Mouse (Mus musculus) stomach, postnatal 0 days (tissue): ENCODE measurements around the gene Gabra3. TPM values are rescaled to one million over a fixed set of nuclear protein-coding genes. Genes with fewer than 3 reads are reported as not detected.

ENCODE experiments used
- ATAC-seq: fragments of 200-750 bp; cut with Nextera tagmentation; 2 replicates; pipeline ENCODE4 v1.8.0; 2017; ENCODE audit not compliant: low FRiP score, low TSS enrichment
- DNase-seq: peaks from one replicate; pipeline ENCODE4 v3.0.0-alpha.2; 2016; ENCODE audit warnings: low spot score
- H3K27ac ChIP-seq: fragments of 300-500 bp; sonication (generic); replicated peaks from 2 replicates; pipeline ENCODE4 v1.5.1; 2014; ENCODE audit warnings: mild to moderate bottlenecking, control low read depth
- H3K27me3 ChIP-seq: fragments of 300-500 bp; sonication (generic); 2 replicates; pipeline ENCODE4 v1.6.1; 2014; ENCODE audit warnings: low read length; ENCODE audit not compliant: control insufficient read depth, insufficient read depth
- H3K36me3 ChIP-seq: fragments of 300-500 bp; sonication (generic); 2 replicates; pipeline ENCODE4 v1.6.1; 2014; ENCODE audit warnings: low read length, mixed read lengths; ENCODE audit not compliant: control insufficient read depth, insufficient read depth
- H3K4me1 ChIP-seq: fragments of 300-500 bp; sonication (generic); replicated peaks from 2 replicates; pipeline ENCODE4 v1.6.1; 2014; ENCODE audit warnings: antibody characterized with exemption; ENCODE audit not compliant: control insufficient read depth, insufficient read depth
- H3K4me2 ChIP-seq: fragments of 300-500 bp; sonication (generic); replicated peaks from 2 replicates; pipeline ENCODE4 v1.6.1; 2014; ENCODE audit warnings: low read depth, mild to moderate bottlenecking, control low read depth, moderate library complexity
- H3K4me3 ChIP-seq: fragments of 300-500 bp; sonication (generic); 2 replicates; pipeline ENCODE4 v1.5.1; 2014; ENCODE audit warnings: low read depth, low read length, control low read depth
- H3K9ac ChIP-seq: fragments of 300-500 bp; sonication (generic); 2 replicates; pipeline ENCODE4 v1.6.1; 2014; ENCODE audit warnings: mild to moderate bottlenecking, low read length, control low read depth, mixed read lengths
- H3K9me3 ChIP-seq: fragments of 300-500 bp; sonication (generic); 2 replicates; pipeline ENCODE4 v1.6.1; 2016; ENCODE audit warnings: low read length; ENCODE audit not compliant: control insufficient read depth
- CTCF ChIP-seq: IDR thresholded peaks from 2 replicates; pipeline ENCODE4 v1.5.1; 2016; ENCODE audit warnings: antibody characterized with exemption, low read depth, mild to moderate bottlenecking, moderate library complexity
- EP300 ChIP-seq: optimal IDR thresholded peaks from 2 replicates; pipeline ENCODE3; 2016; ENCODE audit warnings: antibody characterized with exemption
- WGBS: fragments of 180-500 bp; shearing (Covaris S2); extraction: QIAGEN DNeasy Blood & Tissue Kit; methylation state at CpG from one replicate; pipeline ENCODE4 v1.1.7; 2014; 5-methylcytosine and 5-hydroxymethylcytosine counted together
- polyA plus RNA-seq: library from polyadenylated mRNA; unstranded; fragments of >200 nt; fragmentation: Nextera tagmentation; extraction: Ambion mirVana; gene quantifications from 2 replicates; pipeline ENCODE4 v1.2.1, GENCODE M21; 2015

The Gabra3 gene
- polyA plus RNA-seq, result 0.51 and 0.68 TPM in 2 replicates

DNA sequence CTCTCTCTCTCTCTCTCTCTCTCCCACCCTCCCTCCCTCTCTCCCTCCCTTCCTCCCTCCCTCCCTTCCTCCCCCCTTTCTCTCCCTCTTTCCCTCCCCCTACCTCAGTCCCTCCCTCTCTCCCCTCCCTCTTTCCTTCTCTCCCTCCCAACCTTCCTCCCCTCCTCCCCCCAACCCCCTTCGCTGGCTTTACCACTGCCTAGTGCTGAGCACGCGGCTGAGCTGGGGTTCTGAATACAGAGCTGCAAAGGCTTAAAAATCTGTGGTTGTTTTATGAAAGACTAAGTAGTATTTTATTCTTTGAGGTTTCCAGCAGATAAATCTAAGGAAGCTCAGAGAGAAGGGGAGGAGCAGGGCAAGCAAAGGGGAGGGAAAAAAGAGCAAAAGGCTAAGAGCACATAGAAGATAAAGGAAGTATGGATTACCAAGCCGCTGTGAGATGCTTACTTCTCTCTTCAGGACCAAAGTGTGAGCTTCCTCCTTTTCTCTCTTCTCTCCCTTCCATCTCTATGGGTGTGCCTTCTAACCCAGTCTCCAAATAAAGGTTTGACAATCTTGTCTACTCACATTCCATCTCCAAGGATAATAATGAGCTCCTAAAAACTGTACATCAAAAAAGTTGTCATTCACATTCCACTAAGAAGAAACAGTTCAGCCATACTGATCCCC, at the start of gene Gabra3:
TSS of gene Gabra3 (minus strand) at position 619 of the 669 bp plus-strand sequence.
- DNase-seq (no peak), ATAC-seq (no peak)
- Histone ChIP-seq H3K36me3 (no peaks in the 10 kb centered on the region), H3K27me3 (no peaks in the 10 kb centered on the region), H3K9ac (no peak within 1 kb of the TSS), H3K4me1 (no peaks in the 10 kb centered on the region), H3K9me3 (no peaks in the 10 kb centered on the region), H3K27ac (no peak within 1 kb of the TSS), H3K4me2 (peak within 1 kb of the TSS; percentile 36), H3K4me3 (peak within 1 kb of the TSS; percentile 15)
- no peak for TF ChIP-seq CTCF
- no peak for TF ChIP-seq EP300
- WGBS, result 21% methylated on average over 3 of the region's 4 CpGs

DNA sequence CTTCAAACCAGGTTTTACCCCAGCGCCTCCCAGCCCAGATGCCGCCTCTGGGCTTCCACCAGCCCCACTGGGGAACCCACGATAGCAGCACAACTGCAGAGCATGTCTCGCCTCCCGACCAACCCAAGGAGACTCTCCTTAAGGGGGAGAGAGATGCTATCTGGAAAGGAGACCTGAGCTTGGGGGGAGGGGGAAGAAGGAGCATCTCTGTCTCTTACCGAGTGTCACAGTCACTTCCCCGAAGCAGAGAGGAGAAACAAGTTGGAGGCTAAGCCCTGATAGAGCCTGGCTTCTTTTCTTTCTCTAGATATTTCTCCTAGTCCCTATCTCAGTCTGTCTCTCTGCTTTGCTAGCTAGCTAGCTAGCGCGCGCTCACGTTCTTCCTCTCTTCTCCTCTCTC, 859 bp downstream of the Gabra3 start:
- DNase-seq, result no peak
- no peak overlapping the region for H3K27ac ChIP-seq
- H3K4me1 ChIP-seq, result no peaks in the 10 kb centered on the region
- H3K9ac ChIP-seq, result no peak overlapping the region
- no peak for ATAC-seq
- peak overlapping the region; percentile 36 for H3K4me2 ChIP-seq
- H3K27me3 ChIP-seq, result no peaks in the 10 kb centered on the region
- H3K9me3 ChIP-seq, result no peaks in the 10 kb centered on the region
- no peaks in the 10 kb centered on the region for H3K36me3 ChIP-seq
- no peak for TF ChIP-seq EP300
- TF ChIP-seq CTCF, result no peak
- H3K4me3 ChIP-seq, result peak overlapping the region; percentile 15
- WGBS, result 11% methylated on average over 10 of the region's 11 CpGs

DNA sequence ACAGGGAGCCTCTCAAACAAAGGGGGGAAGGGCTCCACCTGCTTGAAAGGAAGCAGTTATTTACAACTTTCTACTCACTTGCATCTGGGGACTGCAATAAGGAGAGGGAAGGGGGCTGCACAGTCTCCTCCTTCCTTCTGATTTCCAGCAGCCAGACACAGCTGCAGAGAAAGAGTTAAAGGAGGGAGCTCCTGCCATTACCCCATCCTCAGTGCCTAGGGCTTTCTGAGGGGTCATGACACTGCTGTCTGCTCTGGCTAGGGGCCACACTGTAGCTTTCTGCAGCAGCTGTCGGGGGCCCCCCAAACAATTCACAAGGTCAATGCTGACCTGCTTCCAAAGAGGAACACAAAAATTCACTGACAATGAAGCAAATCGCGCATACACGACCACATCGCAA, 1.3 kb downstream of the Gabra3 start:
- ATAC-seq (no peak), DNase-seq (no peak)
- H3K27ac ChIP-seq, result no peak overlapping the region
- no peaks in the 10 kb centered on the region for H3K36me3 ChIP-seq
- H3K27me3 ChIP-seq, result no peaks in the 10 kb centered on the region
- WGBS, result 17% methylated on average over 4 of the region's 5 CpGs
- no peaks in the 10 kb centered on the region for H3K9me3 ChIP-seq
- no peak overlapping the region for H3K9ac ChIP-seq
- H3K4me1 ChIP-seq, result no peaks in the 10 kb centered on the region
- no peak for TF ChIP-seq CTCF
- no peak for TF ChIP-seq EP300
- H3K4me3 ChIP-seq, result peak overlapping the region; percentile 15; the same call in 1 of the 2 replicates
- H3K4me2 ChIP-seq, result peak overlapping the region; percentile 36

DNA sequence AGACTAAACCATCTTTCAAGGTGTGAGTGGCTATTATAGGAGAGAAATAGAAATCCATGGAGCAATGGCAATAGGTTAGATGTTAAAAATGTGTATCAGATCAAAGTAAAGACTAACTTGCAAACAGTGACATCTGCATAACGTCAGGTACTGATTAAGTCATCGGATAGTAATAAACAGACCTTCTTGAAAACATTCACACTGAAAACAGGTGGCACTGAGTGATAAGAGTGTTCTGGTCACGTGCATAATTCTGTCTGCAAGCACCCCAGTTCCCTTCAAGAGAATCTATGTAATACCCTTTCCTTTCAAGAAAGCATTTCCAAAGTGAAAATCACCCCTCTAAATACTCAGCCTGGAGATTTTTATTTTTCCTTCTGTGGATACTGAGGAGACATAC, 6.0 kb downstream of the Gabra3 start:
- no peaks in the 10 kb centered on the region for H3K27me3 ChIP-seq
- H3K4me3 ChIP-seq, result no peak overlapping the region
- H3K27ac ChIP-seq, result no peak overlapping the region
- no peaks in the 10 kb centered on the region for H3K36me3 ChIP-seq
- ATAC-seq, result no peak
- no peak overlapping the region for H3K9ac ChIP-seq
- H3K4me2 ChIP-seq, result no peak overlapping the region
- H3K4me1 ChIP-seq, result no peaks in the 10 kb centered on the region
- no peaks in the 10 kb centered on the region for H3K9me3 ChIP-seq
- TF ChIP-seq EP300, result no peak
- TF ChIP-seq CTCF, result no peak
- WGBS, result 48% methylated on average over 3 of the region's 3 CpGs
- DNase-seq, result no peak

DNA sequence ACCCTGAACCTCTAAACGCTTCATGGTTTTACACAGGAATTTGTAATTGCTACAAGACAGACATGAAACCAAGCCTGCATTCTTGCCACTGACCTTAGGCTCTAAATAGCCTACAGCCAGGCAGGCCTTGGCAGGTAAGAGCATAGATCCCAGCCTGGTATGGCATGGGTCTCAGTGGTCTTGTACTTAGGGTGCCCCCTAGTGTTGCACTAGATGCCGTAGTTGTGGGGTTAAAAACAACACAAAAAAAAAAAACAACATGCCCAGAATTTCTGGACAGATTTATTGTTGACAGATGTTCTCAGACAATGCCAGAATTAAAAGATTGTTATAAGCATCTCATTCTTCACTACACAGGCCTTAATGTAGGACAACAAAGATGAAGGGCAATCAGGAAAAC, 12.0 kb downstream of the Gabra3 start:
- Histone ChIP-seq H3K4me1 (no peaks in the 10 kb centered on the region), H3K4me2 (no peak overlapping the region), H3K27ac (no peak overlapping the region), H3K27me3 (no peaks in the 10 kb centered on the region), H3K4me3 (no peak overlapping the region), H3K36me3 (no peaks in the 10 kb centered on the region), H3K9ac (no peak overlapping the region), H3K9me3 (no peaks in the 10 kb centered on the region)
- ATAC-seq, result no peak
- TF ChIP-seq CTCF, result peak; percentile 39; the same call in 1 of the 2 replicates
- TF ChIP-seq EP300, result no peak
- 48% methylated on average over 2 of the region's 2 CpGs for WGBS
- no peak for DNase-seq

DNA sequence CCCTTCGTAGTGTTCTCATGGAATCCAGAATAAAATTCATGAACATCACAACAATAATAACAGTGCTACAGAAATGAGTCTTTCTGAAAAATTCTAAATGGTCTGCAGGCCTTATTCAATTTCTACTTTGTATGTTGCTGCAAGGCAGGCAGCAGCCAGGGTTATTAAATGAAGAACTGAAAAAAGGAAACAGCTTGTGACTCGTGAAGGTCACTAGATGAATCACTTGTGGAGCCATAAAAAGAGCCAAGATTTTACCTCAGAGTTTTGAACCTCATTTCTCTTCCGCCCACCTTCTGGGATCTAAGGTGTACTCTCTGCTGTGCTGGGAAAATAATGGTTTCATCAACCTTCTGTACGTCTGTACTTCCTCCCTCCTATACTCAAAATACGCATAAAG, 159.4 kb downstream of the Gabra3 start:
- 67% methylated on average over 5 of the region's 5 CpGs for WGBS
- ATAC-seq, result no peak
- TF ChIP-seq EP300, result no peak
- no peak for TF ChIP-seq CTCF

More for the DNA sequence above, 159.4 kb downstream of the Gabra3 start:
- Histone ChIP-seq H3K4me2 (no peak overlapping the region), H3K4me3 (no peak overlapping the region), H3K9me3 (no peaks in the 10 kb centered on the region), H3K4me1 (no peaks in the 10 kb centered on the region), H3K36me3 (no peaks in the 10 kb centered on the region), H3K9ac (no peak overlapping the region), H3K27me3 (no peaks in the 10 kb centered on the region), H3K27ac (no peak overlapping the region)
- DNase-seq, result no peak
